Mouse (Mus musculus) kidney, adult 2 months (tissue): Measurements from ENCODE around the gene Slc25a13.

Experiments
- CTCF ChIP-seq: fragments of 200-500 bp; conservative IDR thresholded peaks from 2 replicates; pipeline ENCODE4 v1.5.1; 2011; ENCODE audit warnings: low read depth, mild to moderate bottlenecking, control low read depth, low read length, moderate library complexity, mixed read lengths; ENCODE audit not compliant: insufficient read depth, insufficient read length
- POLR2A ChIP-seq: fragments of 200-500 bp; IDR thresholded peaks from one replicate; pipeline ENCODE4 v1.6.1; 2011; ENCODE audit warnings: low read depth, low read length, control low read depth

DNA sequence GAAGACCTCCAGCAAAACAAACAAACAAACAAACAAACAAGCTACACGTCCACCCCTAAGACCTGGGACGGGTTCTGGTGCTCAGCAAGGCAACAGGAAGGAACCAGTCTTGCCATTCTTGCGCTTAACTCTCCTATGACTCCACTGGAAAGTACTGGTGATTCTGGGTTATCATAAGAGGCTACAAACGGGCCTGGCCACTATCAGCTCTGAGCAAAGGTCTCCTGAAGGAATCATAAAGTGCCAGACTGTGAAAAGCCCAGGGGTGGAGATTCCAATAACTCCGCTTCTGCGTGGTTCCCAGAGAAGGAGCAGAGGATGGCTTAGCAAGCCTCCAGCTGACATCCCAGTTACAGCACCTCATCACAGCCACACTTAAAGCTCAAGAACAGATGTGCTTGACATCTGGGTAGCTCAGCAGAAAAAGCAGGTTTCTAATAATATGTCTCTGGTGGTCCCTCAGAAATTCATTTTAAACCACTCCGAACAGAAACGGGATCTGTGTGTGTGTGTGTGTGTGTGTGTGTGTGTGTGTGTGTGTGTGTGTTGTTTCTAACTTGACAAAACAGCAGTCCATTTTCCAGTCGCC is 116.0 kb downstream of the Slc25a13 start:
- TF ChIP-seq CTCF (no peak), POLR2A (no peak)
